ENCODE assay signal across 8 mouse cellular contexts in genomic region chrX:56730828-56731305, GRCm38 (mm10). TPM values are rescaled to one million over a fixed set of nuclear protein-coding genes. Genes with fewer than 3 reads are reported as not detected.
DNase-seq lines count a peak whose midpoint lies in the region; ATAC-seq lines count a peak whose summit lies in the region.

No protein-coding gene starts in this region.

- no peaks in the 10 kb centered on the region for H3K27me3 ChIP-seq in embryonic facial prominence, embryonic 12.5 days
- no peaks in the 10 kb centered on the region for H3K27me3 ChIP-seq in hindbrain, embryonic 14.5 days (ENCODE audit: control insufficient read depth, insufficient read depth, low read length)
- H3K27me3 ChIP-seq in midbrain, embryonic 16.5 days (ENCODE audit: control insufficient read depth, insufficient read depth, low read depth, low read length), result no peaks in the 10 kb centered on the region

- H3K4me3 ChIP-seq in embryonic facial prominence, embryonic 12.5 days, result peak overlapping the region; percentile 47
- H3K4me3 ChIP-seq in hindbrain, embryonic 14.5 days (replicated peaks; ENCODE audit: low read length), result peak overlapping the region; percentile 58
- peak overlapping the region; percentile 63 for H3K4me3 ChIP-seq in midbrain, embryonic 16.5 days (ENCODE audit: low read depth, low read length)

- no peaks in the 10 kb centered on the region for H3K36me3 ChIP-seq in embryonic facial prominence, embryonic 12.5 days
- H3K36me3 ChIP-seq in hindbrain, embryonic 14.5 days (replicated peaks; ENCODE audit: control insufficient read depth, insufficient read depth), result no peaks in the 10 kb centered on the region
- H3K36me3 ChIP-seq in midbrain, embryonic 16.5 days (ENCODE audit: control insufficient read depth, insufficient read depth, low read length), result no peaks in the 10 kb centered on the region

- DNase-seq in left cerebral cortex, postnatal 4 days, result peak; percentile 10
- DNase-seq in left cerebral cortex, postnatal 36 days (ENCODE audit: low spot score in 2 of 2), result no peak
- DNase-seq in hindbrain, embryonic 14.5 days (ENCODE audit: low spot score), result peak; percentile 26
- DNase-seq in spleen, adult 12 weeks (ENCODE audit: low spot score), result no peak
- no peak for DNase-seq in gastrocnemius, postnatal 25 days
- DNase-seq in thymus, postnatal 4 days, result no peak

- peak; percentile 66; the same call in 1 of the 2 replicates for ATAC-seq in embryonic facial prominence, embryonic 12.5 days (ENCODE audit: insufficient number of reproducible peaks, insufficient read depth, low FRiP score, low TSS enrichment)
- peak; percentile 48; the same call in 1 of the 2 replicates for ATAC-seq in hindbrain, embryonic 14.5 days (ENCODE audit: low FRiP score)
- peak; percentile 84 for ATAC-seq in midbrain, embryonic 16.5 days

- H3K9me3 ChIP-seq in embryonic facial prominence, embryonic 12.5 days, result no peaks in the 10 kb centered on the region
- H3K9me3 ChIP-seq in hindbrain, embryonic 14.5 days (ENCODE audit: control insufficient read depth, low read length), result no peaks in the 10 kb centered on the region
- H3K9me3 ChIP-seq in midbrain, embryonic 16.5 days (replicated peaks; ENCODE audit: control insufficient read depth, low read length, poor library complexity, severe bottlenecking), result no peaks in the 10 kb centered on the region

- H3K4me2 ChIP-seq in embryonic facial prominence, embryonic 12.5 days (replicated peaks), result peak overlapping the region; percentile 54
- H3K4me2 ChIP-seq in hindbrain, embryonic 14.5 days (replicated peaks), result peak overlapping the region; percentile 49
- peak overlapping the region; percentile 50 for H3K4me2 ChIP-seq in midbrain, embryonic 16.5 days (ENCODE audit: low read length)

- peak overlapping the region; percentile 66 for H3K9ac ChIP-seq in embryonic facial prominence, embryonic 12.5 days
- peak overlapping the region; percentile 79 for H3K9ac ChIP-seq in hindbrain, embryonic 14.5 days
- H3K9ac ChIP-seq in midbrain, embryonic 16.5 days (ENCODE audit: low read depth, low read length), result peak overlapping the region; percentile 89

- no peak overlapping the region for H3K27ac ChIP-seq in embryonic facial prominence, embryonic 12.5 days
- H3K27ac ChIP-seq in hindbrain, embryonic 14.5 days, result peak overlapping the region; percentile 84
- H3K27ac ChIP-seq in midbrain, embryonic 16.5 days (ENCODE audit: low read length), result peak overlapping the region; percentile 86

- intact Hi-C loops in left cerebral cortex, postnatal 4 days (cut with DNase I), result no loop called here
- intact Hi-C loops in left cerebral cortex, postnatal 36 days (cut with DNase I), result no loop called here

- 28% methylated on average over 10 of the region's 10 CpGs for WGBS in embryonic facial prominence, embryonic 12.5 days
- 15% methylated on average over 10 of the region's 10 CpGs for WGBS in hindbrain, embryonic 14.5 days
- 31% methylated on average over 10 of the region's 10 CpGs for WGBS in midbrain, embryonic 16.5 days

- no peaks in the 10 kb centered on the region for H3K4me1 ChIP-seq in embryonic facial prominence, embryonic 12.5 days
- H3K4me1 ChIP-seq in hindbrain, embryonic 14.5 days (replicated peaks; ENCODE audit: control insufficient read depth, insufficient read depth, low read length), result peaks cover 3% of the 10 kb centered on the region; the same call in 1 of the 2 replicates
- no peaks in the 10 kb centered on the region for H3K4me1 ChIP-seq in midbrain, embryonic 16.5 days (ENCODE audit: control insufficient read depth, insufficient read depth, low read length)

RNA-seq across cellular contexts. Expression of gene Fhl1, which starts 0.7 kb away (rescaled TPM):
- total RNA-seq in left cerebral cortex, postnatal 4 days (2021), result 100 to 1,000 TPM; 153 to 169 TPM
- total RNA-seq in left cerebral cortex, postnatal 36 days (2021), result 100 to 1,000 TPM in 1 of 2 experiments, 10 to 100 TPM in 1; 70.5 to 113 TPM
- polyA plus RNA-seq in embryonic facial prominence, embryonic 12.5 days (2016; fragmentation: Nextera tagmentation; extraction: Ambion mirVana), result 43.8 and 45.8 TPM in 2 replicates
- 192 and 215 TPM in 2 replicates for polyA plus RNA-seq in hindbrain, embryonic 14.5 days (2014; fragmentation: Nextera tagmentation; extraction: Ambion mirVana)
- 190 and 207 TPM in 2 replicates for polyA plus RNA-seq in midbrain, embryonic 16.5 days (2015; fragmentation: Nextera tagmentation; extraction: Ambion mirVana)
- 1,000 to 10,000 TPM; 1,461 to 3,729 TPM for total RNA-seq in gastrocnemius, postnatal 25 days (2021)

Comparison
In these comparisons a context has a peak if more than half of its experiments do, and no peak if none do; other contexts are left out.
1. DNase-seq: peak in left cerebral cortex, postnatal 4 days (single experiment) and hindbrain, embryonic 14.5 days (single experiment); none in left cerebral cortex, postnatal 36 days (0 of 2), spleen, adult 12 weeks (single experiment), gastrocnemius, postnatal 25 days (single experiment) and thymus, postnatal 4 days (single experiment).
2. RNA of gene Fhl1, which starts 0.7 kb away (total RNA-seq): 1,461 to 3,729 TPM in gastrocnemius, postnatal 25 days; 153 to 169 TPM in left cerebral cortex, postnatal 4 days and 70.5 to 113 TPM in left cerebral cortex, postnatal 36 days; every median in the first group is over 4 times any median in the second.
3. Peak in every context shown above with its lines, with median percentiles within 50 percentile points of each other: ATAC-seq, H3K4me2 ChIP-seq, H3K4me3 ChIP-seq and H3K9ac ChIP-seq.